Mouse (Mus musculus) liver, embryonic 14.5 days (tissue): ENCODE data around the gene Nppc. TPM values are rescaled to one million over a fixed set of nuclear protein-coding genes. Genes with fewer than 3 reads are reported as not detected.

Source experiments
- ATAC-seq: fragments of 200-750 bp; cut with Nextera tagmentation; 2 replicates; pipeline ENCODE4 v1.8.0; 2017; ENCODE audit warnings: moderate number of reproducible peaks, mild to moderate bottlenecking, moderate library complexity; ENCODE audit not compliant: insufficient read depth
- DNase-seq, 3 experiments: peaks; one replicate each; pipeline ENCODE4 v3.0.0-alpha.2; 2012 to 2013; ENCODE audit warnings: low read depth in 3 of 3, low spot score in 3 of 3
- H3K27ac ChIP-seq: fragments of 300-500 bp; sonication (generic); 2 replicates; pipeline ENCODE4 v1.5.1; 2014; ENCODE audit warnings: moderate library complexity, mild to moderate bottlenecking, control low read depth, inconsistent platforms
- H3K27me3 ChIP-seq: fragments of 300-500 bp; sonication (generic); 2 replicates; pipeline ENCODE4 v1.6.1; 2014; ENCODE audit warnings: mild to moderate bottlenecking, low read length, moderate library complexity; ENCODE audit not compliant: control insufficient read depth, insufficient read depth
- H3K36me3 ChIP-seq: fragments of 300-500 bp; sonication (generic); replicated peaks from 2 replicates; pipeline ENCODE4 v1.6.1; 2014; ENCODE audit warnings: low read depth; ENCODE audit not compliant: control insufficient read depth, insufficient read depth
- H3K4me1 ChIP-seq, 2 experiments: fragments of 200-500 bp in 1 of 2; fragments of 300-500 bp in 1 of 2; sonication (generic) in 1 of 2; replicated peaks; 2 replicates each; pipeline ENCODE4 v1.6.1; 2012 to 2014; ENCODE audit warnings: antibody characterized with exemption in 1 of 2, inconsistent platforms in 1 of 2, low read length in 1 of 2; ENCODE audit not compliant: control insufficient read depth in 2 of 2, insufficient read depth in 2 of 2
- H3K4me2 ChIP-seq: fragments of 300-500 bp; sonication (generic); 2 replicates; pipeline ENCODE4 v1.6.1; 2014; ENCODE audit warnings: low read depth, mild to moderate bottlenecking, control low read depth, moderate library complexity
- H3K4me3 ChIP-seq, 2 experiments: fragments of 200-500 bp in 1 of 2; fragments of 300-500 bp in 1 of 2; sonication (generic) in 1 of 2; 2 replicates each; pipeline ENCODE4 v1.5.1; 2012 to 2014; ENCODE audit warnings: low read depth in 2 of 2, low read length in 2 of 2, mild to moderate bottlenecking in 2 of 2, control low read depth in 1 of 2, inconsistent platforms in 1 of 2, moderate library complexity in 1 of 2; ENCODE audit not compliant: insufficient read depth in 1 of 2
- H3K9ac ChIP-seq: fragments of 300-500 bp; sonication (generic); replicated peaks from 2 replicates; pipeline ENCODE4 v1.6.1; 2014; ENCODE audit warnings: mild to moderate bottlenecking, control low read depth, moderate library complexity
- H3K9me3 ChIP-seq: fragments of 300-500 bp; sonication (generic); 2 replicates; pipeline ENCODE4 v1.6.1; 2016; ENCODE audit warnings: low read length, mixed read lengths; ENCODE audit not compliant: control insufficient read depth
- CTCF ChIP-seq: IDR thresholded peaks from 2 replicates; pipeline ENCODE4 v1.5.1; 2016; ENCODE audit warnings: antibody characterized with exemption, low read depth, control low read depth
- EP300 ChIP-seq: IDR thresholded peaks from 2 replicates; pipeline ENCODE4 v1.6.1; 2016; ENCODE audit warnings: antibody characterized with exemption, low read depth
- WGBS: fragments of 180-500 bp; shearing (Covaris S2); extraction: QIAGEN DNeasy Blood & Tissue Kit; methylation state at CpG from one replicate; pipeline ENCODE4 v1.1.7; 2014; ENCODE audit not compliant: insufficient replicate concordance; 5-methylcytosine and 5-hydroxymethylcytosine counted together
- microRNA-seq: library from miRNA; unstranded; fragments of <30 nt; microRNA quantifications from one replicate; pipeline ENCODE4, GENCODE M21; 2016
- polyA plus RNA-seq, 2 experiments: library from polyadenylated mRNA; depleted of rRNA in 1 of 2; stranded (reverse) in 1 of 2; unstranded in 1 of 2; fragments of >200 nt; fragmentation: Nextera tagmentation in 1 of 2; extraction: Ambion mirVana in 1 of 2; gene quantifications; 2 replicates each; pipeline versions ENCODE4 v1.2.1 to v1.2.3; 2012 to 2014

Nppc gene
- polyA plus RNA-seq, 2 experiments = 0.04 TPM; not detected in 1

DNA sequence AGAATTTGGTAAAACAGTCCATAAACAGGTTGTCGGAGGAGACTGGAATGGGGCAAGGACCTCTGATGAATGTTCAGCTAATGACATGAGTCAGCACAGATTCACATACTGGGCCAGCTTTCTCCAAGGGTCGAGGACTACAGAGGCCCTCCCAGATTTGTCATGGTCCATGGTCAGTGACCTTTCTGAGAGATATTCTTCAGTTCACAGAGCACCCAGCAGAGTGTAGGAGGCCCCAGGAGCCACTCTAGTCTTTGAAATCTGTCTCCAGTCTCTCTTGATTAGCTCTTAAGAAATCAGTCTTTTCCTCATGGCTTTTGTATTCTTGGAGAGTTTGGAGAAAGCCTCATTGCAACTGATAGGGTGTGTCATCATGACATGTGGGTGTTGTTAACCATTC lies 48.1 kb downstream of the Nppc start:
- TF ChIP-seq CTCF (no peak), EP300 (no peak)
- Histone ChIP-seq H3K4me3 (no peak overlapping the region), H3K9ac (no peak overlapping the region), H3K9me3 (no peaks in the 10 kb centered on the region), H3K36me3 (no peaks in the 10 kb centered on the region), H3K27me3 (no peaks in the 10 kb centered on the region), H3K4me1 (no peaks in the 10 kb centered on the region; a peak in 1 of 4 replicates), H3K4me2 (no peak overlapping the region), H3K27ac (no peak overlapping the region)
- no peak for ATAC-seq
- 54% methylated on average over 2 of the region's 2 CpGs for WGBS
- no peak for DNase-seq

DNA sequence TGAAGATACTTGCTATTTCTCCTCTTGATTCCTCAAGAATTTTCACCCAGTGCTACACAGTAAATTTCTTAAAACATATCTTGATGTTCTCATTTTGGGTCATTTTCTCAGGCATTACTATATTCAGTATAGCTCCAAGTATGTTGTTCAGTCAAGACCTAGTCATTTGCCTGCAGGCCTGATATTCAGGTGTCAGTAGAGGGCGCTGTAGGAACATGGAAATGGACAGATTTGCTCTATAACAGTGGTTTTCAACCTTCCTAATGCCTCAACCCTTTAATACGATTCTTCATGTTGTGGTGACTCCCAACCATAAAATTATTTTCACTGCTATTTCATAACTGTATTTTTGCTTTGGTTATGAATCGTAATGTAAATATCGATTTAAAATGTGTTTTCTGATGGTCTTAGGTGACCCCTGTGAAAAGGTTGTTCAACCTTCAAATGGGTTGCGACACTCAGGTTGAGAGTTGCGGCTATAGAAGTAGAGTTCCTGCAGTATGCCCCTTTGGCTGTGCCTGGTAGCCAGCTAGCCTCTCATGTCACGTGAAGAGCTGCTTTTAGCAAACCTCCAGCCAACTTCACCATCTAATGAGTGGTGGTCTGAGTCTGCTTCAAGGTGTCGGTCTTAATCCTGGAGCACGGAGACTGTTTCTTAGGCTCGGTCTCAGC lies 51.8 kb downstream of the Nppc start:
- no peaks in the 10 kb centered on the region for H3K36me3 ChIP-seq
- no peak overlapping the region for H3K4me2 ChIP-seq
- H3K9me3 ChIP-seq = no peaks in the 10 kb centered on the region
- H3K27me3 ChIP-seq = no peaks in the 10 kb centered on the region
- no peak overlapping the region for H3K4me3 ChIP-seq
- DNase-seq = peak; percentile 43 to 46 (median 46)
- 51% methylated on average over 10 of the region's 10 CpGs for WGBS
- H3K27ac ChIP-seq = no peak overlapping the region
- no peak overlapping the region for H3K9ac ChIP-seq
- no peak for ATAC-seq
- TF ChIP-seq EP300 (no peak), CTCF (peak; percentile 68)
- H3K4me1 ChIP-seq = no peaks in the 10 kb centered on the region; a peak in 1 of 4 replicates

Small RNA genes within 50 kb of the gene (microRNA-seq; reads per million reads assigned to microRNA genes)
- not detected for gene Gm22955

Other genes starting within 250 kb of the Nppc start
- gene Nmur1, start 244.3 kb downstream of the Nppc start, polyA plus RNA-seq (2012; rRNA removed) = not detected in 2 replicates
- gene Nmur1, start 244.3 kb downstream of the Nppc start, polyA plus RNA-seq (2014; fragmentation: Nextera tagmentation; extraction: Ambion mirVana) = not detected in 2 replicates
- gene Tex44, start 244.2 kb downstream of the Nppc start, polyA plus RNA-seq (2012; rRNA removed) = not detected in 2 replicates
- not detected in 2 replicates for gene Tex44, start 244.2 kb downstream of the Nppc start, polyA plus RNA-seq (2014; fragmentation: Nextera tagmentation; extraction: Ambion mirVana)
- gene Ptma, start 143.8 kb downstream of the Nppc start, polyA plus RNA-seq (2012; rRNA removed) = 466 and 1,286 TPM in 2 replicates
- gene Ptma, start 143.8 kb downstream of the Nppc start, polyA plus RNA-seq (2014; fragmentation: Nextera tagmentation; extraction: Ambion mirVana) = 993 and 1,059 TPM in 2 replicates
- gene Pde6d, start 87.9 kb downstream of the Nppc start, polyA plus RNA-seq (2012; rRNA removed) = 18.0 and 20.0 TPM in 2 replicates
- 23.6 and 25.2 TPM in 2 replicates for gene Pde6d, start 87.9 kb downstream of the Nppc start, polyA plus RNA-seq (2014; fragmentation: Nextera tagmentation; extraction: Ambion mirVana)
- 16.3 and 16.5 TPM in 2 replicates for gene Cops7b, start 87.7 kb downstream of the Nppc start, polyA plus RNA-seq (2012; rRNA removed)
- 11.4 and 12.2 TPM in 2 replicates for gene Cops7b, start 87.7 kb downstream of the Nppc start, polyA plus RNA-seq (2014; fragmentation: Nextera tagmentation; extraction: Ambion mirVana)
- gene Dis3l2, start 33.2 kb upstream of the Nppc start, polyA plus RNA-seq (2012; rRNA removed) = 5.1 and 6.0 TPM in 2 replicates
- 7.1 and 8.0 TPM in 2 replicates for gene Dis3l2, start 33.2 kb upstream of the Nppc start, polyA plus RNA-seq (2014; fragmentation: Nextera tagmentation; extraction: Ambion mirVana)